Mouse (Mus musculus): Measurements from ENCODE around the gene Apol9a.

Gene Apol9a

DNA sequence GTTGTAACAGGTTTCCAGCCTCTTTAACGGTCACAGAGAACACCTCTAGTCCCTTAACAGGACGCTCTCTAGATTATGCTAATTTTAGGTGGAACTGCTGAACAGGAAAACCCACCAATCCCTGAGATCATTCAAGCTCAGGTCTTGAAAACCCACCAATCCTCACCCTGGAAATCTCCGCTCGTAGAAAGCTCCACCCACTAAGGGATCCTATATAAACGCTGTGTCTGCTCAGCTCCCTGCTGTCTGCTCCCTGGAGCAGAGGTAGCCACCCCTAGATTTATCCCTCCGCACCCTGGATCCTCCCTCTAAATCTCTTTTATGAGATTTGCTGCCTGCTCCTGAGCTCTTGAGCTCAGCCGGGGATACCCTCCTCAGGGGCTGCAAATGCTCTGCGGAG, 40.3 kb downstream of the Apol9a start:
- DNase-seq, result no peak

DNA sequence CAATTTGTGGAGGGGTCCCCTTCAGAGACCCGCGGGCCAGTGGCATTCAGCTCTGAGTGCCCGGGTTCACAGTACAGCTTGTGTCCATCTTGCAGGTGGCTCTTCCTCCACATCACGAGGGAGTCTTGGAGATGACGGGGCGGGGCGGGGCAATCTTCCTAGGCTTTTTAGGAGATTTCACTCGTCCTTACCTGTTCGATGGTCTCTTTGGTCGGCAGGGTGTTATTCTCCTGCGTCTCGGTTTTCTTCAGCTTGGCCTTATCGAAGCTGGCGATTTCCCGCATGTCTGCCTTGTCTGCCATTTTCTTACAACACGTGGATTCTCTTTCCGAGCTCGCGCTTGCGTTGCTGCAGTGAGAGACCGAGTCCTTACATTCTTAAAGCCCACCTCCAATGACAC, 41.0 kb downstream of the Apol9a start:
- no peak for DNase-seq

DNA sequence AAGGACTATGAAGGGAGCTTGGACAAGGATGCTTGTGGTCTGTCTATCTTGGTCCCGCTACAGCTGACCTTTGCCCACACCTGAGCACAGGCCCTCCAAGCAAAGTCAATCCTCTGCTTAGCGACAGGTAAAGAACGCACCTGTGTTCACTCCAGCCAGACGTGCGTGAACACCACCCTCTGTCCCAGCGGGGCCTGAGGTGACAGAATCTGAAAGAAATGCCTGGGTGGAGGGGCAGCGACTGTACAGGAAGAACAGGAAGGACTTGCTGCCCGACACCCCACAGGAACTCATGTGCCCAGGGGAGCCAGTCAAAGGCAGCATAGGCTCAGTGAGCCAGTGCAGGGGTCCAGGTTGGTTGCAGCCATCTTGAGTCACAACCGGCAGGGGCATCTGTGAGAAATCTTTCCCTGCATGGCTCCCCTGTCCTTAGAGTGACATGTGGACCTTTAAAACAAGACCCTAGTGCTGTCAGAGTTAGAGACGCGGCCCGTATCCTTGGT, 42.1 kb downstream of the Apol9a start:
- no peak for DNase-seq

DNA sequence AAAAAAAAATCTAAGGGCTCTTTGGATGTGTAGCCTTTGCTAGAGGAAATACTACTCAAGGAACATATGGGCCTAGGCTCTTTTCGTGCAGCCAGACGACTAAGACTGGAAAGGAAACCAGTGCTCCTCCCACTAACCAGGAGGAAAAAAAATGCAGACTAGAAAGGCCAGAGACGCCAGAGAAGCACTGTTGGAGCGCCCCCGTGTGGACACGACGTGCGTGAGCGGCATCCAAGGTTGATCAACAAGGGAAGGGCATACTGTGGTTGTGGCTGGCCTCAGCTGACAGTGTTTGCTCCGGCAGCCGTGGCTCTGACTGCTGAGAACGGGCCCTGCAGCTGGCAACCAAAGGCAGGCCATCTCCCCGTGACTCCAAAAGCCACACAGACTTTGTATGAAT, 42.8 kb downstream of the Apol9a start:
- DNase-seq, result peak; percentile 97

DNA sequence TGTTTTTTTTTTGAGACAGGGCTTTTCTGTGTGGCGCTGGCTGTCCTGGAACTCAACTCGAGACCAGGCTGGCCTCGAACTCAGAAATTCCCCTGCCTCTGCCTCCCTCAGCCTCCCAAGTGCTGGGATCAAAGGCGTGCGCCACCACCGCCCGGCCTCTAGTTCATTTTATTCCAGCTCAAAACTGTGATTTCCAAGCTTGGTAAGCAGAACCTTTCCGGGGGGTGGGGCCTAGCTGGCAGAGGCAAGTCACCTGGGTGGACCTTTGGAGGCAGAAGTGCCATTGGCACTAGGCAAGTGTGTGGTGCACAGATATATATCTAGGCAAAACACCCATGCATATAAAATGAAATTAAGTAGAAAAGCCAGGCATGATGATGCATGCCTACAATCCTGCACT, 43.4 kb downstream of the Apol9a start:
- DNase-seq, result no peak

DNA sequence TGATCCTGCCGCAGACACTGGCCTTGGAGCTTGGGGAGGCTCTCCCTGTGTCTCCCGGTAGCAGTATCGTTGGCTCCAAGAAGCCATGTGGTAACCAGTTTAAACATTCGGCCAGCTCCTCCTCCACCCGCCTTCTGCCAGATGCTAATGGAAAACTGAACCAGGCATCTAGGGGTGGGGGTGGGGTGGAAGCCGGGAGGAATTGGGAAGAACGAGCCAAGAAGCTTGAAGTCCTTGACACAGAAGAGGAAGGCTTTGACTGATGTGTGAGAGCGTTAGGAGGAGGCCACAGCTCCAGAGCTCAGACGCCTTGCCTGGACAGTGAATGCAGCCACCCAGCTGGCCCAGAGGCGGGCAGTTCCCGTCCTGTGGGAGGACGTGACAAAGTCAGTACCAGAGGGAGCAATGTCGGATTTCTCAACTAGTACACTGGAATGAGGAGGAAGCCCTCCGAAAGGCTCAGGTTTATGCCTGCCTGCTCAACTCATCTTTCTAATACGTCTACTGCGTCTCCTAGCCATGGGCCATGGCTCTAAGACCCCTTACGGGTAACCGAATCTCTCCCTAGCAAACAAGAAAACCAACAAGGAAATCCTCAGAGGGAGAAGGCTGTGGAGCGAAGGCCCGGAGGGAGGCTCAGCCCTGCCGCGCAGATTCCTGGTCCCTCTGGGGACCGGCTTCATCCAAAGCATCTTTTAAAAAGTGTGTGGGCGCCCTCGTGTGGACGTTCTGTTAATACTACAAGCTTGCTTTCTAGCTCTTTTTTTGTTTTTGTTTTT, 44.0 kb downstream of the Apol9a start:
- DNase-seq, result peak; percentile 91

DNA sequence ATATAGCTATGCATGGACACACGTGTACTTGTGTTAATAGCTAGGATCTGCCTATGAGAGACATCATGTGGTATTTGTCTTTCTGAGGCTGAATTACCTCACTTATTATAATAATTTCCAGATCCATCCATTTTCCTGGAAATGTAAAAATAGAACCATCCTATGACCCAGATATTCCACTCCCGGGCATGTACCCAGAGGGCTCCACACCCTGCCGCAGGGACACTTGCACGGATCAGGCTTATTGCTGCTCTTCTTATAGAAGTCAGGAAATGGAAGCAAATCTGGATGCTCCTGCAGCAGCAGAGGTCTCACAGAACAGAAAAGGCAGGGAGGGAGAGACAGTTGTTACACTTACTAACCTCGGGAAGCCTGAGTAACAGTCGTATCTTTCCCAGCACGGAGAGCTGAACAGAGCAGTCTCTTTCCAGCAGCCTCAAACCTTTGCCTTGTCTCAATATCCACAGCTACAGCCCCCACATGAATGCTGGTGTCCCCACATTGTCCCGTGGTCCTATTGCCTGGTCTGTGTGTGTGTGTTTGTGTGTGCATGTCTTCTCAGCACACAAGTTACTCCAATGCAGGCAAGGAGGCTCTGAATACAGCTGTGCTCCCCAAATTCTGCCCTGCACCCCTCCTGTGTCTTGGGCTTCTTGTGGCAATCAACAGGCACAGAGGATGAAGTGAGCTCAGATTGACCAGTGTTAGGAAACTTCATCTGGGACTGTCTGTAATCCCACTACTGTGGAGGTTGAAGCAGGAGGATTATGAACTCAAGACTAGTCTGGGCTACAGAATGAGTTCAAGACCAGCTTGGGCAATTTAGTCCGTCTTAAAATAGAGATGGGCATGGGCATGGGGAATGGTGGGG, 45.0 kb downstream of the Apol9a start:
- no peak for DNase-seq

DNA sequence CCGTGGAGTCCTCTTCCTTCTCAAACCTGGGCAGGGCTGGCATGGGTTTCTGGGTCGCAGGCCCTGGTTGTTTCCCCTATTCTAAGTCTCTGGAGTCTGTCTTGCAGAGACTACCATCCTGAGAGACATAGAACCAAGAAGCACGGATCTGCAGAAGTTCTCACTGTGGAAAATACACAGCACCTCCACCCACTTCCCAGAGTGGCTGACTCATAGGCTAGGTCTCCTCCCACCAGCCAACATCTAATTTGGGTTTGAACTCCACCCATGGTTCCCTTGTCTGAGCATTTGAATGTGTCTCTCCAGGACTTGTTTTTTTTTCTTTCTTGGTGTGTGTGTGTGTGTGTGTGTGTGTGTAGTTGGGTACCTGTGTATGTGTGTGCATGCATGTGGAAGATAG, 46.9 kb downstream of the Apol9a start:
- DNase-seq, result no peak

DNA sequence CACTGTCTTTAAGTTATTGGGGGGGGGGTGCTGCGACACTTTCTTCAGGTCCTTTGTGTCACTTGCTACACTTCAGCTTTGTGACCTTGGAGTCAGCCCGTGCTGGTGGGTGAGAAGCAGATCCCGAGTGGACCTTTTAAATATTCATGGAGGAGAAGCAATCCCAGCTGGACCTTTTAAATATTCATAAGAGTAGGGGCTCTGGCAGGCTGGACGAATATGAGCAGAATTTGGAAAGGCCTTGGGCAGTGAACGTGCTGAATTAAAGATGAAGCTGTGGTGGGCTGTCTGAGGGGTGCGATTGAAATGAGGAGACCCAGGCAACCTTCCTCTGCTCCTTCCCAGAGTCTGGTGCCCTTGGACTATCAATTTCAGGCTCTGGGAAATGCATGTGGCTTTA, 47.4 kb downstream of the Apol9a start:
- DNase-seq, result no peak

DNA sequence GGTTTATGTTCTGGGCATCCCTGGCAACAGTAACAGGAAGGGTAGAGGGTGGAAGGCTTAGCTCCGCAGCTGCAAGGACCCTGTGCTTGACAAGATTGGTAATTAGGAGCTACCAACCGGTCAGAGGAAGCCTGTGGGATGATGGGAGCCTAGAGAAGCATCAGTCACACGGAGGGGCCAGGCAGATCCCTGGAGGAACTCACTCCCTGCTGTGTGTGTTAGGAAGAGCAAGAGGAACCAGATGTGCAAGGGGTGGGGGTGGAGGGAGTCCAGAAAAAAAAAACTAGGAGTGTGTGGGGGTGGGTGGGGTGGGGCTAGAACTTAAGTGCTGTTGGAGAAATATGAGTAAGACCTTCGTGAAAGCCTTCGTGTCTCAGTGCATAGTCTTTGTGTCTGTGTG, 48.0 kb downstream of the Apol9a start:
- no peak for DNase-seq

DNA sequence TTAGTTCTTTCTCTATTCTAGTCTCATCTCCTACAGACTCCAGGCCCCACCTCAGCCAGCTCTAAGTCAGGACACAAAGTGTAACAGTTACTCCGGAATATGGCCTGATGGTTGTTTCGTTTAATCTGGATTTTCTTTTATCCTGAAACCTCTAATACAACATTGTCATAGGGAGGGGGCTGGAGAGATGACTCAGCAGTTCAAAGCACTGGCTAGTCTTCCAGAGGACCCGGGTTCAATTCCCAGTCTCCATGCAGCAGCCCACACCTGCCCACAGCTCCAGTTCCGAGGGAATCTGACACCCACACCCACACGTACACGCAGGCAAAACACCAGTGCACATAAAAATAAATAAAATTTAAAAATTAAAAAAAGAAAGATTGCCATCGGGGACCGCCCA, 51.0 kb downstream of the Apol9a start:
- DNase-seq, result no peak

DNA sequence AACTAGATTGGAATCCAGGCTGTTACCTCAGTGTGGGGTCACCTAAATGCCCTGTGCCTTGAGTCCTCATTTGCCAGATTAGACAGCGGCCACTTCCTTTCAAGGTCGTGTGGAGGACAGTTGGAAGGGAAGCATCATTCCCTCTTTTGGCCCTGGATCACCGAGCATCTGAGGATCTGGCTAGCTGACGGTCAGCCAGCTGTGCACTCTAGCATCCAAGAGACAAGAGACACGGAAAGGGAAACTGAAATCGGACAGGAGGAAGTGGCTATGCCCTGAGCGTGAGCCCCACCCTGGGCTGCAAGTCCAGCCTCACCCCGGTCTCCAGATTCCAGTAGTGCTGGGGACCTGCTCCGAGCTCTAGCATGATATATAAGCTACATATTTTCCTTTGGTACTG, 51.4 kb downstream of the Apol9a start:
- DNase-seq, result no peak

DNA sequence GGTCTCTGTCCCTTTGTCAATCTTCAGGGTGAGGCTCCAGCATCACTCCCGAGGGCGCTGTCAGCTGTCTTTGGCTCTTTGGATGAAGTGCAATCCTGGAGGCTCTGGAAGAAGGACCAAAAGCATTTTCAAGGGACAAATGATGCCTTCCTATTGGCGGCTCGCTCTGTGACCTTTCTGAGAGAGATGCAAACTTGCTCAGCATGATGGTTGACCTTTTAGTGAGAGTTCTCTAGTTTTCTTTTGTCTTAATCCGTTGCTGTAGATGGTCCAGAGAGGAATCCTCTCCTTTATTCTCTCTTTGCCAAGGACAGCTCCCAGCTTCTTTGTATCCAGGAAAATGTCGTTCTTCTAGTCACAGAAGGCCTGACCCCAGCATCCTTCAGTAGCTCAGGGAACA, 51.9 kb downstream of the Apol9a start:
- DNase-seq, result no peak

DNA sequence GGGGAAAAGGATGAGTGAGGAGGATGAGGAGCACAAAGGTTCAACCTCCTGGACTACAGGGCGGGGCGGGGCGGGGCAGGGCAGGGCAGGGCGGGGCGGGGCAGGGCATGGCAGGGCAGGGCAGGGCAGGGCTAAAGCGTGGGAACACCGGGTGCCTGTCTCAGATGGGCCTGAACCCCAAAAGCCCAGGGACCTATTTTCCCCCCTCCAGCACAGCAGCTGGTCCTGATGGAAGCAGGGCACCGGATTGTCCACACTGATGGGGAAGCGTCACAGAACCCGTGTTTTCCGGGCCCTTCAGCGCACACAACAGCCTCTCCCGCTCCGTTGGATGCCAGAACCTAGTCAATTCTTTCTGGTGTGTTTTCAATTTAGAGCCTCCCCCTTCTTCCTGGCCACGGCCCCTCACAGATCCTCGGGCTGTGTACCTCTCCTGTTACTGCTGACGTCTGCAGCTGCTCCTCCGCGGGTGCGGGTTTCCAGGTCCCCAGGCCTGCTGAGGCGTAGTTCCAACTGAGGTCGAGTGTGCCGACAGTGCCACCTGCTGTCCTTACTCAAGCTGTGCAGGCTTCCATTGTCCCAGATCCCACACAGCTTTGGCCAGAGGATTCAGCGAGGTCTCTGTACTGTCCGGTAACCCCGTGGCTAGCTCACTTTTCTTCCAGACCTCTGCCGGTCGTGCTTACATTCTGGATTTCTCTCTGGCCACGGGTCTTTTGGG, 52.5 kb downstream of the Apol9a start:
- DNase-seq, result peak; percentile 82

DNA sequence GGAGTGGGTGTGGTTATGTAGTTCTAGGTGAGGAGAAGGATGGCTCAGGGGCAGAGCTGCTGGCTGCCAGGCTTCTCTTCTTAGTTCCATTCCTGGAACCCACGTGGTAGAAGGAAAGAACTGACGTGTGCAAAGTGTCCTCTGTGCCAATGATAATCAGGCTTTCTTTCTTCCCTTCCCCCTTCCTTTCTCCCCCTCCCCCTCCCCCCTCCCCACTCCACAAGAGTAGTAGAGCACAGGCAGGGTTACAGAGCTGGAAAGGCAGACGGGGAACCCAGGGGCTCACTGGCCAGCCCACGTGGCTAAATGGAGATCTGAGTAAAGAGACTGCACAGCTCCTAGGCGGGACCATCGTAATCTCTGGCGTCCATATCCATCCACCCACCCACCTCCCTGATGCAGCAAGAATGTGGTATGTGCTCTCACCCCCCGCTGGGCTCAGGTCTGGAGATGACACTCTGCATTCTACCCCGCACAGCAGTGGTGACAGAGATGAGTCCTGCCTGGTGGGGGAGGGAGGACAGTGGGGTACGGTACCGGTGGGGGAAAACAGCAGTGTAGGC, 54.6 kb downstream of the Apol9a start:
- peak; percentile 51 for DNase-seq

DNA sequence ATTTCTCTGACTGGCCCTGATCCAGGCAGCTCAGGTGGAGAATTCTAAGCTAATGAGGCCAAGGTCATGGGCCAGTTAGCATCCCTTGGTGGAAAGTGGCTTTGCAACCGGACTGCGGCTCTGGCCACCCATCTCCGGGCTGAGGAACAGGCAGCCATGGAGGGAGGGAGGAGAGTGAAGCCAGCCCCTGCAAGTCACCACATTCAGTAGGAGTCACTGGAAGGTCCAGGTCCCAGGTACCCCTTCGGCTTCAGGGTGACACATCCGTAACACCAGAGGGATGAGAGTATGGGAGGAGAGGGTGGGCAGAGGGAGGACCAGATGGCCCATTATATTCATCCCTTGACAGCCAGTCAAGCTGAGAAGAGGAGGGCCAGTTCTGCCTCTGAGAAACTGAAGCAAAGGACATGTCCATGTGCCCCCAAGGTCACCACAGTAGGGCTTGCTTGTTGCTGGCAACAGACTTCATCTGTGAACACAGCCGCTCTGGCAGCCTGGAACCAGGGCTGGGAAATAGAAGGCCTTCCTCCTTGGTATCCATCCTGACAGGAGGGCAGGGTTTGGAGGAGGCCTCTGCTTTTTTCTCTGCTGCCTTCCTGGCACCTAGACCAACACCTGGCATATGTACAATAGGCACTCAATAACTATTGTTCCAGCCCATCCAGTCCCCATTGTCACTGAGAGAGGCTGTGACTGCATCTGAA, 55.9 kb downstream of the Apol9a start:
- no peak for DNase-seq

DNA sequence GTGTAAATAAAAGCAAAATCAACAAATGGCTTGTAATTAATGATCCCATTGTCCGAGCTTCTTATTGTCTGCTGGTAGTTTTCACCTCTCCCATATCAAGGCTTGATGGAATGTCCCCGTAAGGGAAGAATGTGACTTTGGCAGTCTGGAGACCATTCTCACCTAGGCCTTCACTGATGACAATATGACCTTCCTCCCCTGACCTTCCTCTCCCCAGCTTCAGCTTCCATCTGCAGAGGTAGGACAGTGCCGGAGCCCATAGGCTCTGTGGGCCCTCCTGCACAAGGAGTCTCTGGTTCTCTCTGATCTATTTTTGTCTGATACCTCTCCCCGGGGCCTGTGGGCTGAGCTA, 56.5 kb downstream of the Apol9a start:
- DNase-seq, result no peak

All from right cerebral cortex, postnatal 14 days (tissue).